In the genomic region with DNA sequence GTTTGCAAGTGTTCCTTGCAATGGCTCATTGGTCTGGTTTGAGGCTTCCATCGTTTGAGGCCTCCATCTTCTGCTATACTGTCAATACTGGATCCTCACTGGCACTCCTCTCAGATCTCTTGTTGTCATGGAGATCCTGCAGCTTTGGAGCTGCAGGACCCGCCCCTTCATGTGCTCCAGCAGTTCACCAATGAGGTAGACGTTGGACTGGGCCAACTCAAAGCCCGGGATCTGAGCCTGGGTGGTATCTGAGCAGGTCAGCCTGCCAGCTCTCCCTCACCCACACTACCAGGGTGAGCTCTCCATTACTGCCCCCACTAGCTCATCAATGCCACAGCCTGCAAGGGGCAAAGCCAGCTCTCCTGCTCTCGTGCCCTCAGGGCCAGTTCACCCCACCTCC, we compare ENCODE assay signal across 20 mouse cellular contexts. TPM values are rescaled to one million over a fixed set of nuclear protein-coding genes. Genes with fewer than 3 reads are reported as not detected.
DNase-seq lines count a peak whose midpoint lies in the region; ATAC-seq and TF ChIP-seq lines count a peak whose summit lies in the region.
"Had no signal": no experiment of that assay in that cellular context is flagged by ENCODE, and none has a peak within 500 bp of the region (broad histone marks: within the 10 kb centered on the region; RNA-seq: fewer than 3 reads in every experiment).

No protein-coding gene starts in this region.

- no peak overlapping the region for H3K4me3 ChIP-seq in lung, embryonic 16.5 days (ENCODE audit: low read length)
- no peak overlapping the region for H3K4me3 ChIP-seq in hindbrain, postnatal 0 days (ENCODE audit: low read length)
- H3K4me3 ChIP-seq in neural tube, embryonic 15.5 days (replicated peaks), result no peak overlapping the region
- no peak overlapping the region for H3K4me3 ChIP-seq in heart, adult 2 months
- H3K4me3 ChIP-seq: heart, embryonic 13.5 days; limb, embryonic 13.5 days; liver, embryonic 15.5 days had no signal

- TF ChIP-seq POLR2A in heart, adult 2 months (IDR thresholded peaks at IDR 0.05; ENCODE audit: insufficient read depth, low read depth, low read length), result no peak

- H3K36me3 ChIP-seq in lung, embryonic 16.5 days (ENCODE audit: control insufficient read depth, insufficient read depth, low read length), result no peaks in the 10 kb centered on the region
- no peaks in the 10 kb centered on the region for H3K36me3 ChIP-seq in hindbrain, postnatal 0 days (ENCODE audit: insufficient read depth, low read length)
- no peaks in the 10 kb centered on the region for H3K36me3 ChIP-seq in neural tube, embryonic 15.5 days
- no peaks in the 10 kb centered on the region for H3K36me3 ChIP-seq in heart, adult 2 months (ENCODE audit: control insufficient read depth, insufficient read depth, low read length)
- H3K36me3 ChIP-seq: heart, embryonic 13.5 days; limb, embryonic 13.5 days; liver, embryonic 15.5 days had no signal

- intact Hi-C loops in heart, adult 2 months (cut with DNase I), result no loop called here

- H3K27me3 ChIP-seq in lung, embryonic 16.5 days (ENCODE audit: control insufficient read depth, insufficient read depth, low read depth, low read length), result no peaks in the 10 kb centered on the region
- no peaks in the 10 kb centered on the region for H3K27me3 ChIP-seq in hindbrain, postnatal 0 days (ENCODE audit: insufficient read depth, low read length)
- no peaks in the 10 kb centered on the region for H3K27me3 ChIP-seq in neural tube, embryonic 15.5 days (replicated peaks)
- no peaks in the 10 kb centered on the region for H3K27me3 ChIP-seq in heart, adult 2 months (ENCODE audit: control insufficient read depth, insufficient read depth, low read length)
- H3K27me3 ChIP-seq: heart, embryonic 13.5 days; limb, embryonic 13.5 days; liver, embryonic 15.5 days had no signal

- H3K9me3 ChIP-seq in lung, embryonic 16.5 days (ENCODE audit: control insufficient read depth, low read length), result no peaks in the 10 kb centered on the region
- no peaks in the 10 kb centered on the region for H3K9me3 ChIP-seq in hindbrain, postnatal 0 days (ENCODE audit: low read length)
- H3K9me3 ChIP-seq in neural tube, embryonic 15.5 days (replicated peaks), result no peaks in the 10 kb centered on the region
- H3K9me3 ChIP-seq: heart, embryonic 13.5 days; limb, embryonic 13.5 days; liver, embryonic 15.5 days had no signal

- H3K9ac ChIP-seq in lung, embryonic 16.5 days (ENCODE audit: low read length), result no peak overlapping the region
- no peak overlapping the region for H3K9ac ChIP-seq in hindbrain, postnatal 0 days (replicated peaks; ENCODE audit: low read length)
- H3K9ac ChIP-seq in neural tube, embryonic 15.5 days (replicated peaks), result no peak overlapping the region
- H3K9ac ChIP-seq in heart, adult 2 months (ENCODE audit: low read depth, low read length), result no peak overlapping the region
- H3K9ac ChIP-seq: heart, embryonic 13.5 days; limb, embryonic 13.5 days; liver, embryonic 15.5 days had no signal

- H3K79me2 ChIP-seq in heart, adult 2 months (replicated peaks; ENCODE audit: control insufficient read depth, insufficient read depth, low read length), result no peaks in the 10 kb centered on the region

- H3K4me2 ChIP-seq in lung, embryonic 16.5 days (ENCODE audit: low read depth, low read length), result no peak overlapping the region
- H3K4me2 ChIP-seq in hindbrain, postnatal 0 days (ENCODE audit: low read depth, low read length), result no peak overlapping the region
- no peak overlapping the region for H3K4me2 ChIP-seq in neural tube, embryonic 15.5 days
- H3K4me2 ChIP-seq: heart, embryonic 13.5 days; limb, embryonic 13.5 days; liver, embryonic 15.5 days had no signal

- DNase-seq in cerebellum, postnatal 14 days, result peak; percentile 27 to 35
- no peak for DNase-seq in cerebellum, postnatal 36 days
- no peak for DNase-seq in lung, adult 18-20 months
- DNase-seq in hindbrain, postnatal 0 days (ENCODE audit: low spot score), result peak; percentile 25
- no peak for DNase-seq in heart, adult 2 months
- DNase-seq: cerebellum, adult 11 months; embryo, embryonic 11 days; kidney, adult 8-10 months; lung, postnatal 36 days; spleen, adult 18-20 months; thymus, postnatal 14 days had no signal

- ATAC-seq in lung, embryonic 16.5 days (ENCODE audit: low read depth), result peak; percentile 23; the same call in 1 of the 2 replicates
- peak; percentile 81 for ATAC-seq in hindbrain, postnatal 0 days
- ATAC-seq in neural tube, embryonic 15.5 days (ENCODE audit: low FRiP score), result peak; percentile 36; the same call in 1 of the 2 replicates
- no peak for ATAC-seq in frontal cortex, adult (ENCODE audit: low TSS enrichment)

- H3K27ac ChIP-seq in lung, embryonic 16.5 days (ENCODE audit: low read length), result no peak overlapping the region
- H3K27ac ChIP-seq in hindbrain, postnatal 0 days, result no peak overlapping the region
- no peak overlapping the region for H3K27ac ChIP-seq in neural tube, embryonic 15.5 days (replicated peaks)
- H3K27ac ChIP-seq in heart, adult 2 months, result no peak overlapping the region
- H3K27ac ChIP-seq: heart, embryonic 13.5 days; limb, embryonic 13.5 days; liver, embryonic 15.5 days had no signal

- 45% methylated on average over 5 of the region's 5 CpGs for WGBS in lung, embryonic 16.5 days
- 43% methylated on average over 5 of the region's 5 CpGs for WGBS in hindbrain, postnatal 0 days
- WGBS in neural tube, embryonic 15.5 days, result 63% methylated on average over 5 of the region's 5 CpGs
- 77% methylated on average over 5 of the region's 5 CpGs for WGBS in heart, adult 2 months

- no peak for TF ChIP-seq EP300 in heart, adult 2 months (IDR thresholded peaks at IDR 0.05; ENCODE audit: insufficient read depth, low read depth, low read length)

- no peaks in the 10 kb centered on the region for H3K4me1 ChIP-seq in lung, embryonic 16.5 days (replicated peaks; ENCODE audit: control insufficient read depth, insufficient read depth, low read length)
- no peaks in the 10 kb centered on the region for H3K4me1 ChIP-seq in hindbrain, postnatal 0 days (ENCODE audit: insufficient read depth, low read length)
- no peaks in the 10 kb centered on the region for H3K4me1 ChIP-seq in neural tube, embryonic 15.5 days
- H3K4me1 ChIP-seq in heart, adult 2 months (ENCODE audit: control insufficient read depth, insufficient read depth, low read length), result no peaks in the 10 kb centered on the region
- H3K4me1 ChIP-seq: limb, embryonic 13.5 days; liver, embryonic 15.5 days had no signal

- TF ChIP-seq CTCF in hindbrain, postnatal 0 days (IDR thresholded peaks at IDR 0.05; ENCODE audit: low read depth), result no peak
- no peak for TF ChIP-seq CTCF in heart, adult 2 months (IDR thresholded peaks at IDR 0.05)

RNA-seq across cellular contexts. Expression of gene Ccdc169, which starts 20.3 kb away (rescaled TPM):
- 0.06 TPM in 1 of 2 replicates, not detected in the other for polyA plus RNA-seq in lung, embryonic 16.5 days (2015; fragmentation: Nextera tagmentation; extraction: Ambion mirVana)
- 0.54 TPM in 1 of 2 replicates, not detected in the other for total RNA-seq in hindbrain, postnatal 0 days (2014; rRNA removed)
- polyA plus RNA-seq in hindbrain, postnatal 0 days (2015; fragmentation: Nextera tagmentation; extraction: Ambion mirVana), result 0.06 TPM in 1 of 2 replicates, not detected in the other
- not detected in 2 replicates for polyA plus RNA-seq in neural tube, embryonic 15.5 days (2015; fragmentation: Nextera tagmentation; extraction: Ambion mirVana)
- not detected for total RNA-seq in heart, adult 2 months (2021)
- polyA plus RNA-seq in heart, adult 2 months (2012; rRNA removed), result 0.09 TPM in 1 of 2 replicates, not detected in the other
- total RNA-seq: hematopoietic stem cell, adult 5-6 weeks had no signal
- polyA plus RNA-seq: large intestine, adult 2 months; liver, embryonic 15.5 days; stomach, embryonic 16.5 days had no signal

RNA-seq across cellular contexts. Expression of gene Sohlh2, which starts 24.4 kb away (rescaled TPM):
- 0.09 TPM in 1 of 2 replicates, not detected in the other for polyA plus RNA-seq in lung, embryonic 16.5 days (2015; fragmentation: Nextera tagmentation; extraction: Ambion mirVana)
- not detected in 2 replicates for total RNA-seq in hindbrain, postnatal 0 days (2014; rRNA removed)
- 0.08 TPM in 2 replicates for polyA plus RNA-seq in hindbrain, postnatal 0 days (2015; fragmentation: Nextera tagmentation; extraction: Ambion mirVana)
- polyA plus RNA-seq in neural tube, embryonic 15.5 days (2015; fragmentation: Nextera tagmentation; extraction: Ambion mirVana), result 0.08 TPM in 1 of 2 replicates, not detected in the other
- total RNA-seq in heart, adult 2 months (2021), result not detected
- not detected in 2 replicates for polyA plus RNA-seq in heart, adult 2 months (2012; rRNA removed)
- total RNA-seq: hematopoietic stem cell, adult 5-6 weeks had no signal
- polyA plus RNA-seq: heart, embryonic 13.5 days; large intestine, adult 2 months; limb, embryonic 13.5 days; liver, embryonic 15.5 days; stomach, embryonic 16.5 days had no signal

RNA-seq across cellular contexts. Expression of gene Spg20, which starts 45.5 kb away (rescaled TPM):
- 33.8 and 39.2 TPM in 2 replicates for polyA plus RNA-seq in lung, embryonic 16.5 days (2015; fragmentation: Nextera tagmentation; extraction: Ambion mirVana)
- total RNA-seq in hindbrain, postnatal 0 days (2014; rRNA removed), result 14.8 and 18.4 TPM in 2 replicates
- 10.0 and 10.9 TPM in 2 replicates for polyA plus RNA-seq in hindbrain, postnatal 0 days (2015; fragmentation: Nextera tagmentation; extraction: Ambion mirVana)
- 14.4 and 20.0 TPM in 2 replicates for polyA plus RNA-seq in neural tube, embryonic 15.5 days (2015; fragmentation: Nextera tagmentation; extraction: Ambion mirVana)
- total RNA-seq in heart, adult 2 months (2021), result 10 to 100 TPM; 45.1 to 45.7 TPM
- polyA plus RNA-seq in heart, adult 2 months (2012; rRNA removed), result 11.9 and 19.2 TPM in 2 replicates

Comparison
In these comparisons a context has a peak if more than half of its experiments do, and no peak if none do; other contexts are left out.
1. DNase-seq: peak in cerebellum, postnatal 14 days (2 of 2) and hindbrain, postnatal 0 days (single experiment); none in cerebellum, postnatal 36 days (0 of 2), lung, adult 18-20 months (0 of 2) and heart, adult 2 months (0 of 2).